Mouse (Mus musculus) liver, adult (tissue): ENCODE measurements around the gene Grm8.

ENCODE experiments used
- GATA4 ChIP-seq: IDR thresholded peaks from 2 replicates; pipeline ENCODE4 v1.6.1; 2014; ENCODE audit warnings: mild to moderate bottlenecking, low read length; ENCODE audit not compliant: insufficient replicate concordance

Gene Grm8

GRCm38 (mm10) chr6:27645054-27645453, 489.9 kb downstream of the Grm8 start:
- TF ChIP-seq GATA4 = no peak

- no peak for TF ChIP-seq GATA4
Observed at GRCm38 (mm10) chr6:27635898-27636297, 499.1 kb downstream of the Grm8 start.

- TF ChIP-seq GATA4 = no peak
Observed at GRCm38 (mm10) chr6:27617472-27617871, 517.5 kb downstream of the Grm8 start.

DNA sequence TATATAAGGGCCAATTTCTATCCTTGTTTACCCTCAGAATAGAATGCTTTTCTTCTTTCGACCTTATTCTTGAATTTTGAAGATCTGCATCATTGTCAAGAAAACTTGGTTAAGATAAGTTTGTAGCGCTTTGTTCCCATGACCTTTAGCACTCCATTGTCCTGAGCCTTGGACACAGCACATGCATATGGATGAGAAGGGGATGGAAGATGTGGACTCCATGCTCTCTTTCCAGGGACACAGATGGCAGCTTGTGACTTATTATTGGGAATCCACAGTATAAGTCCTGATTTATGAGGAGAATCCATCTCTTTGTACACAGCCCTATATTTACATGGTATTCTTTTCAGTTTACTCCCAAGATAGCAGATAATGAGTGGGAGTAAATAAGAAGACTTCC, 554.5 kb downstream of the Grm8 start:
- no peak for TF ChIP-seq GATA4

DNA sequence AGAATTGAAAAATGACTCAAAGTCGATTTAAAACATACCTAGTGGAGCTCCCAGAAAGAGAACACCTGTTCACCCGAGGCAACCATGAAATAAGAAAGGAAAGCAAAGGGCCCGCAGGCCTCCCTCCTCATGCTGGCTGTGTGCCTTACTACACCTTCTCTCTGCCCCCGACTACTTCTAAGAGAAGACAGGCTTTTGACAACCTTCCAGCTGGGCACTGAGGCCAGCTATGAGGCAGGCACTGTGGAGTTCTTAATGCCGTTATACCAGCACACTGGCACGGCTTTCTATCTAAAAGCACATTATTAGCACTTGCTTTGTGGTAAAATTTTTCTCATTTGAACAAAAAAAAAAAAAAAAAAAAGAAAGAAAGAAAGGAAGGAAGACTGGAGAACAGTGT, 589.5 kb downstream of the Grm8 start:
- TF ChIP-seq GATA4 = no peak

- TF ChIP-seq GATA4 = no peak
Observed at GRCm38 (mm10) chr6:27517620-27518019, 617.4 kb downstream of the Grm8 start.

DNA sequence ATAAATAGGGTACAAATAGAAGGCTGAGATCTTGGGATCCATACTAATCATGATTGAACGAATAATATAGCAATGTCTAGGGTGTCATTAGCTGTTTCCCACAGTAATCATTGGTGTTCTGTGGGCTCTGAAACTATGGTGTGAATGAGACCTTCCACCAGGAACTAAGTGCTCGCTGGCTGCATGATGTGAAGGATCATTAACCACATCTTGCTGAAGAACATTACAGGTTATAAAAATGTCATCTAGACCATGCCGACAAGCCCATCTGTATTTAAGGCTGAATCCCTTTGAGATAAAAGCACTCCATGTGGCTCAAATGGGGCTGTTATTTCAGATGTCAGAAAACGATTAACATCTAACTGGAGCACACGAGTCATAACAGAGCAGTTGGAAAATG, 674.0 kb downstream of the Grm8 start:
- no peak for TF ChIP-seq GATA4

DNA sequence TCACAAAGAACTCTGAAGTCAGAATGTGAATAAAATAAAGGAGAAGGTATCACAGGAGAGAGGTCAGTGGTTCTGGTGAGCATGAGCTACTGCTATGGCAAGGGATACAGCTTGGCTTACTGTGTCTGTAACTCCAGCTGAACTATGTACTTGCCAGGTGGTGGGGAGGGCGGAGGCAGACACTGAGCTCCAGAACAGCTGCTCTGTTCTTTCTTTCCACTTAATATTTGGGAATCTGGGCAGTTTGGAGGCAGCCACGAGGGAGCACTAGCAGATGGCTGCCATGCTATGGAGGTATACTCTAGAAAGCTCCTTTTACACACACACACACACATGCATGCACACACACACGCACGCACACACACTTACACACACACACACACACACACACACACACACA, 726.5 kb downstream of the Grm8 start:
- TF ChIP-seq GATA4 = no peak

DNA sequence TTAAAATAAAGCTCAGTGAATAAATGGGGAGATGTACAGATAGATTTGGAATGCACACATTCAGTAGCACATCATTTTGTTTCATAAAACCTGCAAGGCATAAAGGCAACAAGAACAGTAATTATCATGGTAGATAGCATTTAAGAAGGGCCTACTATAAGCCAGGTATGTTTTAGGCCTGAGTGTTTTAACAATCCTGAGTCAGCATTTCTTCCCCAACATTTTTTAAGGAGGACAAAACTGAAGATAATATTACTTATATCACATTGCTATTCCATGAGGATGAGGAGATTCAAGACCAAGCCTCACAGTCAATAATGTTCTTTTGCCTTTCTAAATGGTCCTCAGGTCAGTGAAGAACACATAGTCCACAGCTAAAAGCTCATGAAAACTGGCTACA, 762.6 kb downstream of the Grm8 start:
- TF ChIP-seq GATA4 = no peak

GRCm38 (mm10) chr6:27371095-27371494, 763.9 kb downstream of the Grm8 start:
- no peak for TF ChIP-seq GATA4

GRCm38 (mm10) chr6:27363775-27364174, 771.2 kb downstream of the Grm8 start:
- no peak for TF ChIP-seq GATA4

DNA sequence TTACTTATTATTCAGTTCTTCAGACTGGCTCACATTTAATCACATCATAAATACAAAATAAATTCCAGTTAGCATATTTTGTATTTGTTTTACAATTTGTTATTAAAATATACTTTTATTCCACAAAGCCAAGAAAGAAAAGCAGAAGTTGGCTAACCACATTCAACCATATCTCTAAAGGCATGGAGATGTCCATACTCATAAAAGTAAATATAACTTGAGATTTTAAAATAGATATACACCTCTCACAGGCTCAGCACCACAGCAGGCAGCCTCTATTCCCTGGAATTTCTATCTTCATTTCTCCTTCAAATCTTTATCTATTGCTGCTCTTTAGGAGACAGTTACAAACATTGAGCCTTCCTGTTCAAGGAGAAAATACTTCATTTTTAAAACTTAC, 774.5 kb downstream of the Grm8 start:
- TF ChIP-seq GATA4 = no peak

DNA sequence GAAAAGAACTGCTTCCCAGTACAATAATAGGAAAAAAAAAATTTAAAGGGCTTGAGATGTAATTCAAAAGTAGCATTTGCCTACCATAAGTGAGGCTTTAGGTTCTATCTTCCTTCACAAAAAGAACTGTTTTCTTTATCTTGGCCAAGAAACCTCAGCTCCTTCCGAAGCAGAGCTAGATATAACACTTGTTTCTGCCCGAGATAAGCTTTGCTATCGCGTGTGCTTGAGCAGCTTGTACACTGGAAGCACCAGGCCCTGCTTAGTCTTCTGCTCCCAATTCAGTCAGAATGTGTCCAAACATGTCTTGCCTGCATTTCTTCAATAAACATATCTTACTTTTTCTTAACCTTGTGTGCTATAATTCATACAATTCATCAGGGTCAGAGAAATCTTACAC, 783.8 kb downstream of the Grm8 start:
- TF ChIP-seq GATA4 = no peak

DNA sequence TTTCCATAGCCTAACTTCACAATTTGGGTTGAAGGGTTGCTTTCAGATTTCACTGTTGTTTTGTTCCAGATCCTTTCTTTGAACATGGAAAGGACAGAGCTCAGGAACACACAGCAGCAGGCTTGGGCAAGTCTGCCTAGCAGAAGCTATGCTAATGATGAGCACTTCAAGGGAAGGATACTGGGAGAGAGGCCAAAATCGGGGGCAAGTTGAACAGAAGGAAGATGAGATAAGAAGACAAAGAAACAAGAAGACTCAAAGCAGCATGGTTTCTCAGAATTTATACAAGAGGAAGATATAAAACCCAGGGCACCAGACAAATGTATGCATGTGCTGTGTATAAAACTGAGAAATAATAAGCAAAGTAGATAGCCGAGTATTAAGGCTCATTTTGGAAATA, 786.7 kb downstream of the Grm8 start:
- TF ChIP-seq GATA4 = no peak

DNA sequence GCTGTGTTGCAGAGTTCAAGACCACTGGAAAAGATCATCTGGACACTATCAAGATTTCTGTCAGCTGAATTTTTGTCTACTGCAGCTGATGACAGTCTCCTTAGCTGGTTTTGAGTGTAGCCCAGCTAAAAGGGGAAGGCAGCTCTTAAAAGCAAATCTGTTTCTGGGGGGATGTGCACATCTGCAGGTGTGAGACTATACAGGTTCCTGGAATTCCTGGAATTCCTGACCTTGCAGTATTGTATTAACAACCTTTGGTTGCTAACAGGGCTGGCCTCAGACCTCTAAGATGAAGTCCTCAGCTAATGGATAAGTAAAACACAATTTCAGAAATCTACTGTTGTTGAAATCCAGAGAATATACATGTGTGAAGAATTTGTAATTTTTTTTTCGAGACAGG, 788.7 kb downstream of the Grm8 start:
- TF ChIP-seq GATA4 = no peak

GRCm38 (mm10) chr6:27340131-27340530, 794.8 kb downstream of the Grm8 start:
- no peak for TF ChIP-seq GATA4

DNA sequence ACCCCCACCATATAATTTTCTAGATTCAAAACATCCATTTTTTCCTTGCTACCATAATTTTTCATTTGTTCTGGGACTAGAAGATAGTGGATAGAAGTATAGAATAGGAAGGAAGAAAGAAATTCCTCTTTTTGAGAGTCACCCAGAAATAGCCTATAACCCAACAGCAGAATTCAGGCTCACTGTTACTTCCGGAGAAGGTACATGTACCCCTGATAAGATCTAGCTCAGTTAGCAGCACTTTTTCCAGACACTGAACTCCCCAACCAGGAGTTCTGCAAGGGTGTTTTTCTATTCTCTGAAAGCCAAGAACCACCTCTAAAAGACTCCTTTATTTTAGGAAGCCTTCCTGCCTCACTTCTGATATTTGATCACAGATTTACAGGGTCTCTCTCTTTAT, 816.4 kb downstream of the Grm8 start:
- no peak for TF ChIP-seq GATA4

GRCm38 (mm10) chr6:27317422-27317821, 817.6 kb downstream of the Grm8 start:
- no peak for TF ChIP-seq GATA4
